Mouse (Mus musculus) bone marrow macrophage, adult 2 months (primary cell): ENCODE data around the gene Pcyt1b. TPM values are rescaled to one million over a fixed set of nuclear protein-coding genes. Genes with fewer than 3 reads are reported as not detected.

ENCODE experiments used
- H3K27ac ChIP-seq: 2 replicates; pipeline ENCODE4 v1.5.1; 2012; ENCODE audit warnings: low read depth, low read length; ENCODE audit not compliant: insufficient read depth
- H3K4me1 ChIP-seq: 2 replicates; pipeline ENCODE4 v1.6.1; 2012; ENCODE audit warnings: low read length; ENCODE audit not compliant: control insufficient read depth, insufficient read depth
- H3K4me3 ChIP-seq: 2 replicates; pipeline ENCODE4 v1.5.1; 2012; ENCODE audit warnings: mild to moderate bottlenecking, low read length, moderate library complexity; ENCODE audit not compliant: insufficient read depth
- CTCF ChIP-seq: IDR thresholded peaks from 2 replicates; pipeline ENCODE4 v1.5.1; 2012; ENCODE audit warnings: low read depth, mild to moderate bottlenecking, low read length, moderate library complexity
- POLR2A ChIP-seq: IDR thresholded peaks from 2 replicates; pipeline ENCODE4 v1.6.1; 2012; ENCODE audit warnings: mild to moderate bottlenecking, low read depth, low read length, borderline replicate concordance
- polyA plus RNA-seq: library from polyadenylated mRNA; stranded (reverse); fragments of >200 nt; gene quantifications from 2 replicates; pipeline ENCODE4 v1.2.4, GENCODE M21; 2012; ENCODE audit not compliant: missing spikeins, insufficient read depth, insufficient read length

Gene Pcyt1b
- polyA plus RNA-seq = 2.0 and 4.2 TPM in 2 replicates

GRCm38 (mm10) chrX:93654218-93655002 lies at the start of gene Pcyt1b:
Gene Pcyt1b (plus strand): TSS chrX:93654863.
- Histone ChIP-seq H3K4me1 (peaks cover 4% of the 10 kb centered on the region), H3K4me3 (no peak within 1 kb of the TSS), H3K27ac (peak within 1 kb of the TSS; percentile 36)
- no peak for TF ChIP-seq CTCF
- TF ChIP-seq POLR2A = no peak

GRCm38 (mm10) chrX:93630256-93630655 lies 24.4 kb upstream of the Pcyt1b start:
- H3K27ac ChIP-seq = no peak overlapping the region
- H3K4me3 ChIP-seq = no peak overlapping the region
- TF ChIP-seq CTCF (no peak), POLR2A (no peak)
- 0 out of 2 replicates have a peak, but pooled peaks cover 2% of the 10 kb centered on the region for H3K4me1 ChIP-seq

GRCm38 (mm10) chrX:93631657-93632449 lies 22.8 kb upstream of the Pcyt1b start, which contains the start of gene Pola1:
Gene Pola1 (minus strand): TSS chrX:93632155.
- peak within 1 kb of the TSS; percentile 55 for H3K27ac ChIP-seq
- TF ChIP-seq POLR2A = no peak
- no peak for TF ChIP-seq CTCF
- H3K4me1 ChIP-seq = 0 out of 2 replicates have a peak, but pooled peaks cover 2% of the 10 kb centered on the region
- H3K4me3 ChIP-seq = peak within 1 kb of the TSS; percentile 65

DNA sequence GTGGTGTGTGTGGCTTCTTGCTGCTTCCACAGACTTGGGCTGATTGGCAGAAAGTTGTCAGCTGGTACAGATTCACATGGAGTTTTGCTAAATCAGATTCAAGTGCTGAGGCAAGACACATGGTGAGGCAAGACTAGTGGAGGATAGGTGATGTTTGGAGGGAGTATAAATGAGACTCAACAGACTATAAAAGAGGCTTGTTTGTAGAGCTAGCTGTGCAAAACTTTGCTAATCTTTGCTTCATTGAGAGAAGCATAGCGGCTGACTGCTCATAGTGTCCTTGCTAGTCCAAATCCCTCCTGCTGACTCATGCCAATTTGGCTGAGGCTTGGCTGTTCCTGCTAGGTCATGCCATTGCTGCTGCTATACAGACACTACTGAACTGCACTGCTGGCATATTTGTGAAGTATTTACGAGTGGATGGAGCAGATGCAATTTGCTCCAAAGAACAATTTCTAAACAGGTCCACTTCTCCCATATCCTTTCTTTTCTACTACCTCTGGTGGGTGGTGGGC lies 19.7 kb upstream of the Pcyt1b start:
- Histone ChIP-seq H3K27ac (no peak overlapping the region), H3K4me3 (no peak overlapping the region), H3K4me1 (0 out of 2 replicates have a peak, but pooled peaks cover 2% of the 10 kb centered on the region)
- no peak for TF ChIP-seq CTCF
- TF ChIP-seq POLR2A = no peak

DNA sequence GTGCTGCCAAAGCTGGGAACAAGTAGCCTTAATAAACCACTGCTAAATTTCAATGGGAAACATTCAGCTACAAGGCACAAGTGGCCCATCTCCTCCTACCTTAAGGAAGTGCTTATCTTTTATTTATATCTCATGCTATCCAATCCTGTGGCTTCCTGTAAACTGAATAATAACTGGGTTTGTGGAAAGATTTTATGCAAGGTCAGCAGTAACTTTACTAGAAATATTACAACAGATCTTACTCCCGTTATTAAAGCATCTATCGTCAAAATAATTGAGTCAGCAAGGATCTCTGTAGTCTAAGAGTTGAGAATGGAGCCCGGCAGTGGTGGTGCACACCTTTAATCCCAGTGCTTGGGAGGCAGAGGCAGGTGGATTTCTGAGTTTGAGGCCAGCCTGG lies 11.1 kb upstream of the Pcyt1b start:
- no peak overlapping the region for H3K4me3 ChIP-seq
- TF ChIP-seq POLR2A (no peak), CTCF (no peak)
- peaks cover 2% of the 10 kb centered on the region; the same call in 1 of the 2 replicates for H3K4me1 ChIP-seq
- peak overlapping the region; percentile 21; the same call in 1 of the 2 replicates for H3K27ac ChIP-seq

DNA sequence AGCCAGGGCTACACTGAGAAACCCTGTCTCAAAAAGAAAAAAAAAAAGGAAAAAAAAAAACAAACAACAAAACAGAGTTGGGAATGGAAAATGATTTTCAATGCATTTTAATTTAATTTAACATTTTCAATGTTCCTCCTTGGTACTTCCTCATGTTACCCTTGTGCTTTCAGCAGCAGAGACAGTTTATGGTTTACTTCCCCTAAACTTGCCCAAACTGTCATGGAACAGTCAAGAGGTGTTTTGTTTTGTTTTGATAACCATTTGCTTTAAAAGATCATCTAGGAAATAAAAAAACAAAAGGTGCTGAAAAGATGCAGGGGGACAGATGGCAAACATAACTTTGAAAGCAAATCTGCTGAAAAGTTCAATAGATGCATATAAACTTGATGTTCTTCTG lies 10.6 kb upstream of the Pcyt1b start:
- peak overlapping the region; percentile 21; the same call in 1 of the 2 replicates for H3K27ac ChIP-seq
- H3K4me3 ChIP-seq = no peak overlapping the region
- no peak for TF ChIP-seq CTCF
- no peak for TF ChIP-seq POLR2A
- peaks cover 2% of the 10 kb centered on the region; the same call in 1 of the 2 replicates for H3K4me1 ChIP-seq

GRCm38 (mm10) chrX:93650738-93651137 lies 3.9 kb upstream of the Pcyt1b start:
- Histone ChIP-seq H3K27ac (no peak overlapping the region), H3K4me1 (peaks cover 4% of the 10 kb centered on the region), H3K4me3 (no peak overlapping the region)
- TF ChIP-seq POLR2A (no peak), CTCF (no peak)

DNA sequence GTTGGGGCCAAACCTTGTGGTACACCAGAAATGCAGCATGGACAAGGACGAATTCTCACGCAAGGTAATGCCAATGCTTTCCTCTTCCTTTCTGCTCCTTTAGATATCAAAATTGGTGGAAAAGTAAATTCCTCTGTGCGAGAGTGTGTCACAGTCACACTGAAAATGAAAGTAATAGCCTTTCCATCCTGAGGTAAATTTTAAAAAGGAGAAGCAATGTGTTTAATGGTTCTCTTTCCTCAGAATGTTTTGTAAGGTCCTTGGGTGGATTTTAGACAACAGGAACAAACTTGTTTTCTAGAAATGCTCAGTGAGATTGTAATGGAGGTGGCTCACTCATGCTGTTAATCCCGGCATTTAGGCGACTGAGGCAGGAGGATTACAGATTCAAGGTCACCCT lies 490 bp downstream of the Pcyt1b start:
- Histone ChIP-seq H3K27ac (peak overlapping the region; percentile 36), H3K4me3 (no peak overlapping the region), H3K4me1 (peaks cover 4% of the 10 kb centered on the region)
- TF ChIP-seq CTCF = no peak

- H3K27ac ChIP-seq = no peak overlapping the region
- H3K4me3 ChIP-seq = no peak overlapping the region
- H3K4me1 ChIP-seq = no peaks in the 10 kb centered on the region
- TF ChIP-seq CTCF (no peak), POLR2A (no peak)
Measured at GRCm38 (mm10) chrX:93663919-93664586, 9.4 kb downstream of the Pcyt1b start.
